10 mouse cellular contexts compared by ENCODE assay signal in genomic region chr17:71039851-71040581, GRCm38 (mm10). TPM values are rescaled to one million over a fixed set of nuclear protein-coding genes. Genes with fewer than 3 reads are reported as not detected.
DNase-seq lines count a peak whose midpoint lies in the region; ATAC-seq lines count a peak whose summit lies in the region.
"Had no signal": no experiment of that assay in that cellular context is flagged by ENCODE, and none has a peak within 500 bp of the region (broad histone marks: within the 10 kb centered on the region; RNA-seq: fewer than 3 reads in every experiment).

No protein-coding gene starts in this region.

- peak; percentile 55 for DNase-seq in forebrain, embryonic 14.5 days (ENCODE audit: low spot score)
- peak; percentile 18 for DNase-seq in kidney, postnatal 14 days
- DNase-seq in natural killer cell, adult 2 months (ENCODE audit: low spot score in 2 of 2), result no peak
- DNase-seq: cerebellum, adult 8-10 months; liver, postnatal 0 days had no signal

- no peak overlapping the region for H3K4me2 ChIP-seq in midbrain, embryonic 12.5 days (replicated peaks)
- H3K4me2 ChIP-seq in midbrain, embryonic 16.5 days (ENCODE audit: low read length), result no peak overlapping the region
- no peak overlapping the region for H3K4me2 ChIP-seq in forebrain, embryonic 14.5 days (ENCODE audit: low read length)
- no peak overlapping the region; the same call in 1 of the 2 replicates for H3K4me2 ChIP-seq in neural tube, embryonic 12.5 days (replicated peaks)
- no peak overlapping the region for H3K4me2 ChIP-seq in intestine, embryonic 16.5 days (ENCODE audit: low read depth, low read length)

- H3K27me3 ChIP-seq in midbrain, embryonic 12.5 days, result 0 out of 2 replicates have a peak, but pooled peaks cover 5% of the 10 kb centered on the region
- H3K27me3 ChIP-seq in midbrain, embryonic 16.5 days (ENCODE audit: control insufficient read depth, insufficient read depth, low read depth, low read length), result no peaks in the 10 kb centered on the region
- H3K27me3 ChIP-seq in forebrain, embryonic 14.5 days (replicated peaks; ENCODE audit: control insufficient read depth, insufficient read depth, low read length), result no peaks in the 10 kb centered on the region
- H3K27me3 ChIP-seq in neural tube, embryonic 12.5 days (replicated peaks), result no peaks in the 10 kb centered on the region
- no peaks in the 10 kb centered on the region for H3K27me3 ChIP-seq in intestine, embryonic 16.5 days (replicated peaks; ENCODE audit: control insufficient read depth, insufficient read depth, low read length)

- no peaks in the 10 kb centered on the region for H3K36me3 ChIP-seq in midbrain, embryonic 12.5 days
- no peaks in the 10 kb centered on the region for H3K36me3 ChIP-seq in midbrain, embryonic 16.5 days (ENCODE audit: control insufficient read depth, insufficient read depth, low read length)
- H3K36me3 ChIP-seq in forebrain, embryonic 14.5 days (ENCODE audit: control insufficient read depth, insufficient read depth, low read length), result no peaks in the 10 kb centered on the region
- H3K36me3 ChIP-seq in neural tube, embryonic 12.5 days, result no peaks in the 10 kb centered on the region
- no peaks in the 10 kb centered on the region for H3K36me3 ChIP-seq in intestine, embryonic 16.5 days (ENCODE audit: control insufficient read depth, insufficient read depth, low read length)

- H3K9me3 ChIP-seq in midbrain, embryonic 12.5 days, result no peaks in the 10 kb centered on the region
- H3K9me3 ChIP-seq in midbrain, embryonic 16.5 days (replicated peaks; ENCODE audit: control insufficient read depth, low read length, poor library complexity, severe bottlenecking), result no peaks in the 10 kb centered on the region
- H3K9me3 ChIP-seq in forebrain, embryonic 14.5 days (replicated peaks; ENCODE audit: control insufficient read depth, low read length), result no peaks in the 10 kb centered on the region
- H3K9me3 ChIP-seq in neural tube, embryonic 12.5 days, result 0 out of 2 replicates have a peak, but pooled peaks cover 3% of the 10 kb centered on the region
- no peaks in the 10 kb centered on the region for H3K9me3 ChIP-seq in intestine, embryonic 16.5 days (ENCODE audit: control insufficient read depth, low read length)

- H3K27ac ChIP-seq in midbrain, embryonic 12.5 days (replicated peaks), result no peak overlapping the region
- no peak overlapping the region for H3K27ac ChIP-seq in midbrain, embryonic 16.5 days (ENCODE audit: low read length)
- no peak overlapping the region for H3K27ac ChIP-seq in forebrain, embryonic 14.5 days (ENCODE audit: low read depth, low read length)
- no peak overlapping the region for H3K27ac ChIP-seq in neural tube, embryonic 12.5 days
- no peak overlapping the region for H3K27ac ChIP-seq in intestine, embryonic 16.5 days (ENCODE audit: low read length)

- peak; percentile 52; the same call in 1 of the 2 replicates for ATAC-seq in midbrain, embryonic 12.5 days (ENCODE audit: low FRiP score, low read depth)
- no peak for ATAC-seq in midbrain, embryonic 16.5 days
- ATAC-seq in forebrain, embryonic 14.5 days, result peak; percentile 72; the same call in 1 of the 2 replicates
- peak; percentile 75 for ATAC-seq in neural tube, embryonic 12.5 days (ENCODE audit: low FRiP score, low read depth)
- no peak for ATAC-seq in inflammation-experienced regulatory T-cells, adult 6 months
- ATAC-seq in intestine, embryonic 16.5 days, result no peak
- ATAC-seq: liver, postnatal 0 days had no signal

- 24% methylated on average over 12 of the region's 12 CpGs for WGBS in midbrain, embryonic 12.5 days
- 22% methylated on average over 12 of the region's 12 CpGs for WGBS in midbrain, embryonic 16.5 days
- 11% methylated on average over 12 of the region's 12 CpGs for WGBS in forebrain, embryonic 14.5 days
- WGBS in neural tube, embryonic 12.5 days, result 21% methylated on average over 12 of the region's 12 CpGs
- 49% methylated on average over 12 of the region's 12 CpGs for WGBS in intestine, embryonic 16.5 days

- no peak overlapping the region for H3K9ac ChIP-seq in midbrain, embryonic 12.5 days (replicated peaks)
- no peak overlapping the region for H3K9ac ChIP-seq in midbrain, embryonic 16.5 days (ENCODE audit: low read depth, low read length)
- H3K9ac ChIP-seq in forebrain, embryonic 14.5 days (ENCODE audit: low read length), result no peak overlapping the region
- no peak overlapping the region for H3K9ac ChIP-seq in neural tube, embryonic 12.5 days
- H3K9ac ChIP-seq in intestine, embryonic 16.5 days (ENCODE audit: low read depth, low read length), result no peak overlapping the region
- H3K9ac ChIP-seq: liver, postnatal 0 days had no signal

- no peak overlapping the region for H3K4me3 ChIP-seq in midbrain, embryonic 12.5 days
- no peak overlapping the region for H3K4me3 ChIP-seq in midbrain, embryonic 16.5 days (ENCODE audit: low read depth, low read length)
- H3K4me3 ChIP-seq in forebrain, embryonic 14.5 days (ENCODE audit: low read depth, low read length), result no peak overlapping the region
- H3K4me3 ChIP-seq in neural tube, embryonic 12.5 days, result no peak overlapping the region
- no peak overlapping the region for H3K4me3 ChIP-seq in intestine, embryonic 16.5 days (ENCODE audit: low read length)

- peaks cover 11% of the 10 kb centered on the region for H3K4me1 ChIP-seq in midbrain, embryonic 12.5 days
- no peaks in the 10 kb centered on the region for H3K4me1 ChIP-seq in midbrain, embryonic 16.5 days (ENCODE audit: control insufficient read depth, insufficient read depth, low read length)
- peaks cover 4% of the 10 kb centered on the region; the same call in 1 of the 2 replicates for H3K4me1 ChIP-seq in forebrain, embryonic 14.5 days (ENCODE audit: control insufficient read depth, insufficient read depth, low read length)
- H3K4me1 ChIP-seq in neural tube, embryonic 12.5 days, result peaks cover 15% of the 10 kb centered on the region; the same call in 1 of the 2 replicates
- no peaks in the 10 kb centered on the region for H3K4me1 ChIP-seq in intestine, embryonic 16.5 days (ENCODE audit: control insufficient read depth, insufficient read depth, low read length)

RNA-seq across cellular contexts. Expression of gene Myl12a, which starts 37.3 kb away (rescaled TPM):
- polyA plus RNA-seq in midbrain, embryonic 12.5 days (2016; fragmentation: Nextera tagmentation; extraction: Ambion mirVana), result 275 and 332 TPM in 2 replicates
- 82.2 and 92.0 TPM in 2 replicates for polyA plus RNA-seq in midbrain, embryonic 16.5 days (2015; fragmentation: Nextera tagmentation; extraction: Ambion mirVana)
- 143 and 158 TPM in 2 replicates for polyA plus RNA-seq in forebrain, embryonic 14.5 days (2014; fragmentation: Nextera tagmentation; extraction: Ambion mirVana)
- polyA plus RNA-seq in neural tube, embryonic 12.5 days (2016; fragmentation: Nextera tagmentation; extraction: Ambion mirVana), result 289 and 292 TPM in 2 replicates
- 100 to 1,000 TPM; 630 to 948 (median 795) TPM for polyA plus RNA-seq in inflammation-experienced regulatory T-cells, adult 6 months (2017; shearing (Covaris generic))
- 485 and 503 TPM in 2 replicates for polyA plus RNA-seq in intestine, embryonic 16.5 days (2015; fragmentation: Nextera tagmentation; extraction: Ambion mirVana)

RNA-seq across cellular contexts. Expression of gene Myom1, which starts 37.6 kb away (rescaled TPM):
- polyA plus RNA-seq in midbrain, embryonic 12.5 days (2016; fragmentation: Nextera tagmentation; extraction: Ambion mirVana), result 1.0 and 2.5 TPM in 2 replicates
- 1.3 and 1.4 TPM in 2 replicates for polyA plus RNA-seq in midbrain, embryonic 16.5 days (2015; fragmentation: Nextera tagmentation; extraction: Ambion mirVana)
- polyA plus RNA-seq in forebrain, embryonic 14.5 days (2014; fragmentation: Nextera tagmentation; extraction: Ambion mirVana), result 0.82 and 1.0 TPM in 2 replicates
- 2.8 and 4.7 TPM in 2 replicates for polyA plus RNA-seq in neural tube, embryonic 12.5 days (2016; fragmentation: Nextera tagmentation; extraction: Ambion mirVana)
- polyA plus RNA-seq in inflammation-experienced regulatory T-cells, adult 6 months (2017; shearing (Covaris generic)), result under 1 TPM in 1 of 3 experiments, not detected in 2; 0.34 TPM
- 10.6 and 10.8 TPM in 2 replicates for polyA plus RNA-seq in intestine, embryonic 16.5 days (2015; fragmentation: Nextera tagmentation; extraction: Ambion mirVana)

Comparison
In these comparisons a context has a peak if more than half of its experiments do, and no peak if none do; other contexts are left out.
1. ATAC-seq: peak in midbrain, embryonic 12.5 days (single experiment), forebrain, embryonic 14.5 days (single experiment) and neural tube, embryonic 12.5 days (single experiment); none in midbrain, embryonic 16.5 days (single experiment), inflammation-experienced regulatory T-cells, adult 6 months (single experiment) and intestine, embryonic 16.5 days (single experiment).
2. DNase-seq: peak in forebrain, embryonic 14.5 days (single experiment) and kidney, postnatal 14 days (single experiment); none in natural killer cell, adult 2 months (0 of 2).